Mouse (Mus musculus): ENCODE measurements around the gene Arpc5l. TPM values are rescaled to one million over a fixed set of nuclear protein-coding genes. Genes with fewer than 3 reads are reported as not detected.

Gene Arpc5l
- total RNA-seq, 2 experiments from 2014 or later: 77.8 to 79.7 TPM

- intact Hi-C loops (cut with DNase I): no loop called here
- DNase-seq: no peak
Measured at GRCm38 (mm10) chr2:39064687-39065399, 59.7 kb downstream of the Arpc5l start.

Other genes with a start within 250 kb of the Arpc5l start
- 1 to 10 TPM; 6.6 TPM for gene Nr6a1, start 77.7 kb upstream of the Arpc5l start, total RNA-seq (2021)
- 1 to 10 TPM; 4.4 to 5.4 TPM for gene Olfml2a, start 73.4 kb upstream of the Arpc5l start, total RNA-seq (2021)
- under 1 TPM; 0.46 to 0.58 TPM for gene Wdr38, start 7.9 kb upstream of the Arpc5l start, total RNA-seq (2021)
- 100 to 1,000 TPM; 436 to 486 TPM for gene Rpl35, start 276 bp downstream of the Arpc5l start, total RNA-seq (2021)
- gene Golga1, start 60.2 kb downstream of the Arpc5l start, total RNA-seq (2021): 10 to 100 TPM; 33.0 to 34.7 TPM
- gene Scai, start 185.4 kb downstream of the Arpc5l start, total RNA-seq (2021): 10 to 100 TPM; 72.3 to 82.9 TPM
- 10 to 100 TPM; 64.8 to 74.3 TPM for gene Ppp6c, start 221.1 kb downstream of the Arpc5l start, total RNA-seq (2021)

Data from left cerebral cortex, postnatal 4 days (tissue).